Mouse (Mus musculus) small intestine, adult 2 months (tissue): ENCODE results near the gene Wnk2. TPM values are rescaled to one million over a fixed set of nuclear protein-coding genes. Genes with fewer than 3 reads are reported as not detected.

Experiments used
- H3K27ac ChIP-seq: fragments of 200-500 bp; 2 replicates; pipeline ENCODE4 v1.5.1; 2012; ENCODE audit warnings: low read depth, low read length, control low read depth, inconsistent platforms; ENCODE audit not compliant: insufficient read depth
- H3K27me3 ChIP-seq: fragments of 200-500 bp; 2 replicates; pipeline ENCODE4 v1.6.1; 2012; ENCODE audit warnings: mild to moderate bottlenecking, moderate library complexity, low read length, inconsistent platforms; ENCODE audit not compliant: control insufficient read depth, insufficient read depth
- H3K36me3 ChIP-seq: fragments of 200-500 bp; 2 replicates; pipeline ENCODE4 v1.6.1; 2012; ENCODE audit warnings: mild to moderate bottlenecking, low read length, control low read depth, inconsistent platforms; ENCODE audit not compliant: control insufficient read depth, insufficient read depth
- H3K4me1 ChIP-seq: fragments of 200-500 bp; 2 replicates; pipeline ENCODE4 v1.6.1; 2012; ENCODE audit warnings: low read length, inconsistent platforms, mixed read lengths; ENCODE audit not compliant: control insufficient read depth, insufficient read depth, insufficient read length
- H3K4me3 ChIP-seq: fragments of 200-500 bp; 2 replicates; pipeline ENCODE4 v1.5.1; 2012; ENCODE audit warnings: low read depth, mild to moderate bottlenecking, control low read depth, inconsistent platforms, low read length, moderate library complexity
- CTCF ChIP-seq: fragments of 200-500 bp; IDR thresholded peaks from 2 replicates; pipeline ENCODE4 v1.5.1; 2012; ENCODE audit warnings: low read depth, mild to moderate bottlenecking, control low read depth, inconsistent platforms, low read length, moderate library complexity, mixed read lengths; ENCODE audit not compliant: insufficient replicate concordance, insufficient read length; ENCODE audit errors: extremely low read depth
- POLR2A ChIP-seq: fragments of 200-500 bp; IDR thresholded peaks from 2 replicates; pipeline ENCODE4 v1.6.1; 2012; ENCODE audit warnings: low read depth, mild to moderate bottlenecking, control low read depth, inconsistent platforms, low read length, moderate library complexity
- WGBS: fragments of 180-500 bp; shearing (Covaris S2); methylation state at CpG from one replicate; pipeline ENCODE4 v1.1.7; 2018; 5-methylcytosine and 5-hydroxymethylcytosine counted together
- polyA plus RNA-seq: library from polyadenylated mRNA; depleted of rRNA; stranded (reverse); fragments of >200 nt; gene quantifications from 2 replicates; pipeline ENCODE4 v1.2.3, GENCODE M21; 2012

Gene Wnk2
- polyA plus RNA-seq, 1 experiment: 19.5 TPM

GRCm38 (mm10) chr13:49142396-49142795 lies 5.4 kb downstream of the Wnk2 start:
- no peak overlapping the region for H3K4me3 ChIP-seq
- H3K27ac ChIP-seq: no peak overlapping the region
- no peaks in the 10 kb centered on the region for H3K36me3 ChIP-seq
- peaks cover 6% of the 10 kb centered on the region; the same call in 1 of the 2 replicates for H3K27me3 ChIP-seq
- H3K4me1 ChIP-seq: peaks cover 21% of the 10 kb centered on the region; the same call in 1 of the 2 replicates
- 92% methylated on average over 5 of the region's 5 CpGs for WGBS
- TF ChIP-seq POLR2A: no peak
- TF ChIP-seq CTCF: no peak

- no peaks in the 10 kb centered on the region for H3K27me3 ChIP-seq
- no peak for TF ChIP-seq POLR2A
- TF ChIP-seq CTCF: no peak
- peaks cover 16% of the 10 kb centered on the region; the same call in 1 of the 2 replicates for H3K4me1 ChIP-seq
- H3K27ac ChIP-seq: peak overlapping the region; percentile 79
- no peaks in the 10 kb centered on the region for H3K36me3 ChIP-seq
- WGBS: 24% methylated on average over 4 of the region's 4 CpGs
- no peak overlapping the region for H3K4me3 ChIP-seq
These were observed 7.2 kb downstream of the Wnk2 start for GRCm38 (mm10) chr13:49140567-49140966.

GRCm38 (mm10) chr13:49134491-49134890 lies 13.3 kb downstream of the Wnk2 start:
- no peak overlapping the region for H3K4me3 ChIP-seq
- peaks cover 34% of the 10 kb centered on the region for H3K4me1 ChIP-seq
- no peak overlapping the region for H3K27ac ChIP-seq
- whole genome bisulfite sequencing: 89% methylated on average over 11 of the region's 11 CpGs
- TF ChIP-seq CTCF (no peak), POLR2A (no peak)
- H3K27me3 ChIP-seq: no peaks in the 10 kb centered on the region
- H3K36me3 ChIP-seq: no peaks in the 10 kb centered on the region

- Histone ChIP-seq H3K4me3 (no peak overlapping the region), H3K4me1 (peaks cover 32% of the 10 kb centered on the region), H3K27ac (peak overlapping the region; percentile 33; the same call in 1 of the 2 replicates), H3K27me3 (no peaks in the 10 kb centered on the region), H3K36me3 (no peaks in the 10 kb centered on the region)
- 24% methylated on average over 4 of the region's 4 CpGs for WGBS
- TF ChIP-seq CTCF (no peak), POLR2A (no peak)
These were observed 14.7 kb downstream of the Wnk2 start for GRCm38 (mm10) chr13:49133125-49133524.

GRCm38 (mm10) chr13:49131946-49132687 lies 15.7 kb downstream of the Wnk2 start:
- TF ChIP-seq POLR2A (no peak), CTCF (no peak)
- Histone ChIP-seq H3K4me3 (no peak overlapping the region), H3K27ac (peak overlapping the region; percentile 33), H3K27me3 (no peaks in the 10 kb centered on the region), H3K36me3 (no peaks in the 10 kb centered on the region), H3K4me1 (peaks cover 32% of the 10 kb centered on the region)
- 21% methylated on average over 7 of the region's 7 CpGs for WGBS

GRCm38 (mm10) chr13:49131342-49131855 lies 16.4 kb downstream of the Wnk2 start:
- WGBS: 56% methylated on average over 4 of the region's 4 CpGs

GRCm38 (mm10) chr13:49129845-49130244 lies 18.0 kb downstream of the Wnk2 start:
- H3K27ac ChIP-seq: no peak overlapping the region
- H3K4me1 ChIP-seq: peaks cover 32% of the 10 kb centered on the region
- no peaks in the 10 kb centered on the region for H3K36me3 ChIP-seq
- H3K27me3 ChIP-seq: no peaks in the 10 kb centered on the region
- 74% methylated on average over 4 of the region's 4 CpGs for WGBS
- H3K4me3 ChIP-seq: no peak overlapping the region
- TF ChIP-seq CTCF (no peak), POLR2A (no peak)

More at GRCm38 (mm10) chr13:49131342-49131855, 16.4 kb downstream of the Wnk2 start:
- peaks cover 32% of the 10 kb centered on the region for H3K4me1 ChIP-seq
- no peaks in the 10 kb centered on the region for H3K27me3 ChIP-seq
- TF ChIP-seq POLR2A: no peak
- no peak for TF ChIP-seq CTCF
- no peak overlapping the region for H3K4me3 ChIP-seq
- H3K27ac ChIP-seq: 0 out of 2 replicates have a peak overlapping the region, but pooled peaks have one; percentile 6
- H3K36me3 ChIP-seq: no peaks in the 10 kb centered on the region
